Mouse (Mus musculus) lung, postnatal 0 days (tissue): ENCODE data around the gene 1700008O03Rik.

Experiments
- CTCF ChIP-seq: IDR thresholded peaks from 2 replicates; pipeline ENCODE4 v1.5.1; 2016; ENCODE audit warnings: antibody characterized with exemption, mild to moderate bottlenecking
- EP300 ChIP-seq: IDR thresholded peaks from 2 replicates; pipeline ENCODE4 v1.6.1; 2016; ENCODE audit warnings: antibody characterized with exemption, mild to moderate bottlenecking, control low read depth

DNA sequence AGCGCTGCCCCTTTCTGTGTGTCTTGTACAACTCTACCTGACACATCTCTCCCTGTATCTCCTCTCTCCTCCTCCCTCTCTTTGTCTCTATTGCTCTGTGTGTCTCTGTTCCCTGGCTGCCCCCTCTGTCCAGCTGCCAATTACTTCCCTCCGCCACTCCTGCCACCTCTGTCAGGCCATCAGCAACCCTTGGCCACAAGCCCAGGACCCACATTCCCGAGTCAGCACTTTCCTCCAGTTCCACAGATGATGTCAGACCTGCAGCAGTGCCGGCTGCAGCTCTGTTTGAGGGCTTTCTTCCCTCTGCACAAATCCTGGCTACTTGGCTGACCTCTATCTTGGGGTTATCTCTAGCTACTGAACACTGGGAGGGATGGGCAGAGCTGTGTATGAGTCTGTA, 7.3 kb downstream of the 1700008O03Rik start:
- no peak for TF ChIP-seq CTCF
- no peak for TF ChIP-seq EP300
